Mouse (Mus musculus): ENCODE data around the gene Vmn2r3.
"Not testable (repeated sequence)": the region's sequence is repeated elsewhere in the genome, so short reads cannot be mapped to it uniquely, and the experiment has no call there.

The Vmn2r3 gene

DNA sequence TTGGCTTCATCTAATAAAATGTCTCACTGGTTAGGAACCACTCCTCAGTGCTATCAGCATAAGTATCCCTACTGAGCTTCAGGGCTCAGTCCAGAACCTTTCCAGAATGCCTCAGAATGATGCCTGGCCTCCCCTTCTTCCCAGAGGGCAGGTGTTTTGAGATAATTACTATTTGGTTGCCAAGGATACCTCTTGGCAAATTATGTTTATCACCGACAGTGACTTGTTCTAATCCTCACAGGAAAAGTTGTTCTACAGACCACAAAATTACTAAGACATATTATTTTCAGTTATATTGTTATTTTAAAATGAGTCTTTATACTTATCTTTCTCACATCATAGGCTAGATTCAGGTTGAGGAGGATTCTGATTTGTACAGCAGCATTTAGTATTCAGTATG lies at the start of gene Vmn2r3:
Vmn2r3 (minus strand) TSS at position 101 of the 400 bp plus-strand sequence.
- no peak for DNase-seq

DNA sequence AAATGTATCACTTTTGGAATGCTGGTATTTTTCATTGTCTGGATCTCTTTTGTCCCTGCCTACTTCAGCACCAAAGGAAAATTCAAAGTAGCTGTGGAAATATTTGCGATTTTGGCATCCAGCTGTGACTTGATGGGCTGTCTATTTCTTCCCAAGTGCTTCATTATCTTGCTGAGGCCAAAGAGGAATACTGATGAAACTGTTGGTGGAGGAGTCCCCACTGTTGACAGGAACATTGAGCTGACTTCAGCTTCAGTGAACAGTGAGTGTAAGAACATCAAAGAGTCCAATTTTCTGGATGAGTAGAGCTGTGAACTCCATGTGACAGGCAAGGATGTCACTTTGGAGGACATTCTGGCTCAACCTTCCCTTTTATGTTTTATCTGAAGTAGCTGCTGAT lies 43.0 kb upstream of the Vmn2r3 start:
- DNase-seq, result no peak

GRCm38 (mm10) chr3:64321824-64322223 lies 32.3 kb upstream of the Vmn2r3 start:
- no peak for DNase-seq

- no peak for DNase-seq
Observed at GRCm38 (mm10) chr3:64306799-64307198, 17.3 kb upstream of the Vmn2r3 start.

DNA sequence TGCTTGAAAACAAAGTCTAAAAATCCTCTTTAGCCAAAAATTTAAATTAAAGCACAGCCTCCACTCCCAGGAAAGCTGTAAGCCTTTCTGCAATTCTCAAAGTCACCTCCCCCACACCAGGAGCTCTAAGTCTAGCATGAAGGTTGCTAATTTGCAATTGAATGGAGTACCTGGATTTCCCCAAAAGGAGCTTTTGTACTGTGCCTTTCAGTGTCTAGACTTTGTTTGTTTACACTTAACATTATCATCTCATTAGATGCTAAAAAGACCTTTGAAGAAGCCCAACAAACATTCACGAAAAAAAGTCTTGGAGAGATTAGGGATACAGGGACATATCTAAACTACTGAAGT lies 23.8 kb downstream of the Vmn2r3 start:
- no peak for DNase-seq

GRCm38 (mm10) chr3:64265056-64265761 lies 24.3 kb downstream of the Vmn2r3 start:
- not testable (repeated sequence) for DNase-seq

- no peak for DNase-seq
Observed at GRCm38 (mm10) chr3:64259582-64259981, 29.9 kb downstream of the Vmn2r3 start.

DNA sequence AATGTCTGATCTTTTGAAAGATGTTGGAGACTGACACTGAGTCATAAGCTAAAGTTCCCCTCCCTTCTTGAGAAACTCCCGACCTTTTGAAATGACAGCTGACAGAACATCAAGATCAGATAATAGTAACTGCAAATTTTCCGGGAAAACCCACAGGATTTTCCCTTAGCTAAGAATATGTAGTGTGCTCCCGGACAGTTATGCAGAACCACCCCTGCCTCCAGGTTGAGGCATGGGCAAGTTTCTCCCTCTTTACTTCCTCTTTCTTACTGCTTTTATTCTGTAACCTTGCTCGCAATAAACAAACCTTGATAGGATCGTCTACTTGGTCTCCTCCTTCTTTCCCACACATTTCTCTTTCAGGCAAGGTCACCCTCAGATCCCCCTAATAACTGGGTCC lies 37.9 kb downstream of the Vmn2r3 start:
- no peak for DNase-seq

- DNase-seq, result not testable (repeated sequence)
Observed at GRCm38 (mm10) chr3:64250461-64250860, 39.0 kb downstream of the Vmn2r3 start.

- not testable (repeated sequence) for DNase-seq
Observed at GRCm38 (mm10) chr3:64235459-64235858, 54.0 kb downstream of the Vmn2r3 start.

- not testable (repeated sequence) for DNase-seq
Observed at GRCm38 (mm10) chr3:64233655-64234054, 55.9 kb downstream of the Vmn2r3 start.

GRCm38 (mm10) chr3:64227243-64227642 lies 62.3 kb downstream of the Vmn2r3 start:
- DNase-seq, result no peak
